Mouse (Mus musculus) regulatory T cell (primary cell): ENCODE data around the gene Ccdc188.

Experiments used
- in situ Hi-C: fragments of 300-600 bp; cut with MboI, MseI; formaldehyde crosslinking; loops from one replicate; pipeline ENCODE4 v1.15.1; 2025; ENCODE audit warnings: high pct_unique_total_duplicates

The Ccdc188 gene

GRCm38 (mm10) chr16:18217579-18217978 lies at the start of gene Ccdc188:
Gene Ccdc188, plus strand, starts transcription at chr16:18217879.
- in situ Hi-C loops: no loop called here

- in situ Hi-C loops: no loop called here
These were observed 48.5 kb upstream of the Ccdc188 start for GRCm38 (mm10) chr16:18169156-18169555.

GRCm38 (mm10) chr16:18169776-18170175 lies 47.9 kb upstream of the Ccdc188 start:
- in situ Hi-C loops: no loop called here

- in situ Hi-C loops: no loop called here
These were observed 45.3 kb upstream of the Ccdc188 start for GRCm38 (mm10) chr16:18172266-18172855.

DNA sequence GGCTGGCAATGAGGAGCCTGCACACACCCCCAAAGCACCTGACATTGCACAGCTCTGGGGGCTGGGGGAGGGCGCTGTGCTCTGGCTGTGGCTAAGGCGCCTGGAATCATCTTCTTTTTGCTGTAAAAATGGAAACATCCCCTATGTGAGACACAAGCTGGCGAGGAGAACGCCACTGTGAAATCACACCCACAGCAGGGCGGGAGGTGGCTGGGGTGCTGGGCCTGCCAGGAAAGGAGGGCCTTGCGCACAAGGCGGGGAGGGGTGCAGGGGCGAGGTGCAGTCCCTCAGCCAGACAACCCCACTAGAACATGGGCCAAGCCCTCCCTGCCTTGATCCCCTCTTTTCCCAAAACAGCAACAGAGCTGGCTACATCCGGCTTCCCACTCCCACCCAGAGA lies 44.4 kb upstream of the Ccdc188 start:
- in situ Hi-C loops: no loop called here

DNA sequence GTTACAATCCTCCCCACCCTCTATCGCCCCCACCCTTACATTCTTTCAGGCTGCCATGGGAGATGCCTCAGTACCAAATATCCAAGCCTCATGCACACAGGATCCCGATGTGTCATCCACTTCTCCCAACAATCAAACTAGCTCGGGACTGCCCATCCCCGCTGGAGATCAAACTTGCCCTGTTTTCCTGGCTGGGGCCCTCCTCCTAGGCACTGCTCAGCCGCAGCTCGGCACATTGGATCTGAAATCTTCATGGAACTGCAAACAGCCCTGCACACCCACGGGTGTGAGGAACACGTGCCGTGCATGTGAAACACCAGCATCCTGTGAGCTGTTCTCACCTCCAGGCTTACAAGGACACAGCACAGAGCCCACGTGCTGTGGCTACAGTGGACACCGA lies 43.9 kb upstream of the Ccdc188 start:
- in situ Hi-C loops: no loop called here

- in situ Hi-C loops: no loop called here
These were observed 41.7 kb upstream of the Ccdc188 start for GRCm38 (mm10) chr16:18175817-18176541.

DNA sequence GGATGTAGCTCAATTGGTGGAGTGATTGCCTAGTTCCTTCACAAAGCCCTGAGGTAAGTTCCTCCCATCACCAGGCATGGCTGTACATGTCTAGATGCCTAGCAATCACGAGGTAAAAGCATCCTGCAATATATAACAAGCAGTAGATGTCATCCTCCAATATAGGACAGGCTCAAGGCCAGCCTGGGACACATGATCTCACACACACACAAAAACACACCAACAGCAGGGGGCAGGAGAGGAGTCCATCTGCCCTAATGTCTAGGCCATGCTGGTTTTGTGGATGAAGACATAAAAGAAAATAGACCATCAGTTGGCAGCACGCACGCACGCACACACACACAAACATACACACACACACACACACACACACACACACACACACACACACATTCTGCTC lies 40.9 kb upstream of the Ccdc188 start:
- in situ Hi-C loops: no loop called here

GRCm38 (mm10) chr16:18179591-18179990 lies 38.1 kb upstream of the Ccdc188 start:
- in situ Hi-C loops: no loop called here

- in situ Hi-C loops: no loop called here
These were observed 36.3 kb upstream of the Ccdc188 start for GRCm38 (mm10) chr16:18181398-18181797.

DNA sequence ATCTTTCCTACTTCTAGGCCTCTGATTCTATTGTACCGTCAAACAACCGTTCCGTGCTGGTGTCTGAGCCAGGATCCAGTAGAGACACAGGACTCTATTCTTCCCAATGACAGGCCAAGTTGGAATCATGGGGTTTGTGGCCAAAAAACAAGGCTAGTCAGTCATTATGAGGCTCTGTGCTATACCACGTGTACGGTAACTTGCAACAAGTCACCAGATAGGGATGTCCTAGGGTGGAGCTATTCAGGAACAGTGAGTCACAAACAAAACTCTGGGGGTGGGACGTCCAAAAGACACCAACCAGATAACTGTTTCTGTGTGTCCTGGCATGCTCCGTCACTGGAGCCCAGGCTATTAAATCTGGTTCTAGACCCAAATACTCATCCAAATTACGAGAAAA lies 34.9 kb upstream of the Ccdc188 start:
- in situ Hi-C loops: no loop called here

DNA sequence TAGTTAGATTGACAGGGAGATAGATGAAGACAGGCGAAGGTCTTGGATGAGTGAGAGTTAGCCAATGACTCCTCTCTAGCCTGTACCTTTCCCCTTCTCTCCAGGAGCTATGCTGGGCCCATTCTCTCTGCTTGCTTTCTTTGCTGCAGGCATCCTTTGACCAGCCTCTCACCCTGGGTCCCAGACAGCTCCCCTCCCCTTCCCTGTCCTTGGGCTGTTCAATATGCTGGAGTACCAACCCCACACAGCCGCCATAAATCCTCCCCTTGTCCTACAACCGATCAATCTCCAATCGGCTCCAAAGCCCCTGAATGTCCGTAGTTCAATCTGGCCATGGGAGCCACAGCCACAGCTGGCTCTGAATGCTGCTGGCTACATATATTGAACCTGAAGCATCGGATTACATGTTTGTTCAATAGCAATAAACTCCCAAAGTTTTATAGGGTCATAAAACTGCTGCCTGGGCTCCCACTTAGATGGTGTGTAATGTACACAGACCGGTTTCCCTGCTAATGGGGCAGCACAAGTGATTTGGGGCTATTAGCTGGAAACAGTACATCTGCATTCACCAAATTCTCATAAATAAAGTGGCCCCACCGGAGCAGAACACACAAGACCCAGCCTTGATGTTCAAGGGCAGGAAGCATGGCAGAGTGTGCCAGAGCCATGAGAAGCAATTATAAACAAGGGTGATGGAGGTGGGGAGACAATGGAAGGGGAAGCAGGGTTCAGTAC lies 31.8 kb upstream of the Ccdc188 start:
- in situ Hi-C loops: no loop called here

DNA sequence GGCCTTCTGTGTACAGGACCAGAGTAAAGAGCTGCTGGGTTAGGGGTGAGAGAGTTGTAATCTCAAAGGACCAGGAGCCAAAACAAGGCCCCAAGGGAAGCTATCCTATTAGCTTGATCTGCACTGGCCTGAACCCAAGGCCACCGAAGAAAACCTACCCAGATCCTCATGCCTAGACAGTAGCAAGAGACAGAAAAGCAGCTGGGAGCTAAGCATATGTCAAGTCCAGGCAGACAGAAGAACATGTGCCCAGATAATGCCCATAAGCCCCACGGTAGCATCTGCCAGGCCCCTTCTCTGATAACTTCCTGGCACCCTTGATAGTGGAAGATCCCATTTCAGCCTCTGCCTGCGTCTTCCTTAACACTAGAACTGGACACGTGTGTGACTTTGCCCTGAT lies 30.9 kb upstream of the Ccdc188 start:
- in situ Hi-C loops: no loop called here

DNA sequence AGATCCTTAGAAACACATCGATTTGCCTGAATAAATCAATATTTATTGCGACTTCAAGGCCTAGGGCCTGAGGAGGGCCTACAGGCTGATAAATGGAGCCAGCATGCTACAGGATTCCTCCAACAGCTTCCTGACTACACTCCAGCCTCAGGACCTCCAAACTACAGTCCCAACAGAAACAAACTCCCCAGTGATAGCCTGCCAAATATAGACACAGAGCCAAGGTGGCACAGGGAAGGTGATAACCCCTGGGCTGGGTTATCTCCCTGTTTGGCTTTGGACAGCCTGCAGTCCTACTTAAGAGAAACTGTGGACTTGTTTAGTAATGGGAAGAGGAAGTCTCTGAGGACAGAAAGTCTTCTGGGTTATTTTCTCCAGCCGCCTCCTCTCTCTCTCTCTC lies 30.5 kb upstream of the Ccdc188 start:
- in situ Hi-C loops: no loop called here

- in situ Hi-C loops: loop anchor here (10.0 kb wide), 1 partner anchor 326 kb away; no protein-coding TSS in a partner anchor
These were observed 26.7 kb upstream of the Ccdc188 start for GRCm38 (mm10) chr16:18191006-18191405.

GRCm38 (mm10) chr16:18194208-18194985 lies 23.3 kb upstream of the Ccdc188 start:
- in situ Hi-C loops: loop anchor here (10.0 kb wide), 1 partner anchor 330 kb away; no protein-coding TSS in a partner anchor

GRCm38 (mm10) chr16:18195068-18195467 lies 22.6 kb upstream of the Ccdc188 start:
- in situ Hi-C loops: loop anchor here (10.0 kb wide), 1 partner anchor 330 kb away; no protein-coding TSS in a partner anchor

- in situ Hi-C loops: loop anchor here (10.0 kb wide), 1 partner anchor 331 kb away; no protein-coding TSS in a partner anchor
These were observed 22.1 kb upstream of the Ccdc188 start for GRCm38 (mm10) chr16:18195561-18195960.

DNA sequence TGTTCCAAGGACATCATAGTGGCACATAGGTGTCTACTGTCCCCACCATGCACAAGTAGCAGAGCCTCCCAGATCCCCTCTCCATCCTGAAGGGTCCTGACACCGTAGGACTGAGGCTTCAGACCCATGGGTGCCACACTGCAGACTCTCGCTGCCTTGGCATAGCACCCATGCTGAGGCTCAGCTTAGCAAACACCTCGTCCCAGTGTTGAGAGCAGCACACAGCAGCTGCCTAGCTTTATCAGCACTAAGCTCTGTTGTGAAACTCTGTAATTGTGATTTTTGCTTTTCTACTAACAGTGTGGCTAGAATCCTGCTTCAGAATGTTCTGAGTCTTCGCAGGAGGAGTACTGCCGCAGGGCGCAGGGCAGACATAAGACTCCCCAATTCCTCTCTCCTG lies 19.8 kb upstream of the Ccdc188 start:
- in situ Hi-C loops: loop anchor here (10.0 kb wide), 1 partner anchor 333 kb away; no protein-coding TSS in a partner anchor

DNA sequence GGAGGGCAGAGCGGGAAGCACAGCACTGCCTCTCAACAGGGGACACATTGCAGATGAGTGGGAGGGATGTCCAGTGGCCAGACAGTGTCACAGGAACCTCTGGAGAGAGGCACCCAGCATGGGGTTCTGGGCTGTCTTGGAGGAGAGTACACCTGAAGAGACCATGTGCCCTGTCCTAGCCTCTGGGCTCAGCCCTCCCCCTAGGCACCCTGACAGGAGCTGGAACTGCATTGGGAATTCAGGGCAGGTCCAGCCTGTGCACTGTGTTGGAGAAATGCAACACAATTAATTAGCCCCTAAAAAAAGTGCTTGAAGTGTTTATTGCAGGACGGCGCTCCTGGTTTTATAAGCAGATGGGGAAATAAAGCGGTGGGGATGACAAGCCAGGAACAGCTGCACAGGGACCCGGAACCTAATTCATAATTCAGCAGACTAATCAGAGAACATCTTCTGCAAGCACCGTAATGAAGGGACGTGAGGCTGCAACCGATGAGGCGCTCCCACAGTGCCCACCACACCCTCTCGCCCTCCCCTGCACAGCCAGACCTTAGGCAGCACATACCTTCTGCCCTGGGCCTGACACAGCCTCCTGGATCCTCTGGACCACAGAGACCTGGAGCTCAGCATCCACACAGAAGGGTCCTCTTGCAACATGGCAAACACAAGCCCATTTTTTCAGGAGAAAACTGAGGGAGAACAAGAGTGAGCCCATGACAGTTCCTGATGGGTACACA lies 19.1 kb upstream of the Ccdc188 start:
- in situ Hi-C loops: loop anchor here (10.0 kb wide), 1 partner anchor 334 kb away; no protein-coding TSS in a partner anchor

DNA sequence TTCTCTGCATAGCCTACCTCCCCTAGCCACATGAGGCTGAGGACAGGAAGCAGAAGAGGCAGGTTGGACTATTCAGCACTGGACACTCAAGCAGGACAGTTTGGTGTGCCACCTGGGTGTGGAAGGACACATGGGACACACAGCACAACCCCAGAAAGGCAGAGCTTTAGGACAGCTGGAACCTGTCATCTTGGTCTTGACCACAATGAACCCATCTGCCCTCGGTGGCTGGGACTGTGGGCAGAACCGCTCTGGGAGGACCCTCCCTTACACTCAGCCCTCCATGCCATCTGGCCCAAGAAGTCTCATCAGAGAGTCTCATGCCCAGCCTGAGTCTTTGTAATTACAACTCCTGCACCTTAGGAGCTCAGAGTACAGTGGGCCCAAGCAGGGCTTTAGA lies 17.6 kb upstream of the Ccdc188 start:
- in situ Hi-C loops: no loop called here
